Mouse (Mus musculus) midbrain, embryonic 15.5 days (tissue): Measurements from ENCODE around the gene Dctn2. TPM values are rescaled to one million over a fixed set of nuclear protein-coding genes. Genes with fewer than 3 reads are reported as not detected.

ENCODE experiments used
- ATAC-seq: fragments of 200-750 bp; cut with Nextera tagmentation; replicated peaks from 2 replicates; pipeline ENCODE4 v1.8.0; 2017; ENCODE audit warnings: moderate TSS enrichment
- H3K27ac ChIP-seq: fragments of 300-500 bp; sonication (generic); 2 replicates; pipeline ENCODE4 v1.5.1; 2015; ENCODE audit warnings: mild to moderate bottlenecking, inconsistent platforms
- H3K27me3 ChIP-seq: fragments of 300-500 bp; sonication (generic); replicated peaks from 2 replicates; pipeline ENCODE4 v1.6.1; 2015; ENCODE audit warnings: inconsistent platforms
- H3K36me3 ChIP-seq: fragments of 300-500 bp; sonication (generic); replicated peaks from 2 replicates; pipeline ENCODE4 v1.6.1; 2015; ENCODE audit warnings: inconsistent platforms
- H3K4me1 ChIP-seq: fragments of 300-500 bp; sonication (generic); 2 replicates; pipeline ENCODE4 v1.6.1; 2015; ENCODE audit warnings: inconsistent platforms
- H3K4me2 ChIP-seq: fragments of 300-500 bp; sonication (generic); 2 replicates; pipeline ENCODE4 v1.6.1; 2015; ENCODE audit warnings: inconsistent platforms, mild to moderate bottlenecking, moderate library complexity
- H3K4me3 ChIP-seq: fragments of 300-500 bp; sonication (generic); 2 replicates; pipeline ENCODE4 v1.5.1; 2015; ENCODE audit warnings: mild to moderate bottlenecking, inconsistent platforms
- H3K9ac ChIP-seq: fragments of 300-500 bp; sonication (generic); 2 replicates; pipeline ENCODE4 v1.6.1; 2015; ENCODE audit warnings: mild to moderate bottlenecking, inconsistent platforms
- H3K9me3 ChIP-seq: fragments of 300-500 bp; sonication (generic); 2 replicates; pipeline ENCODE4 v1.6.1; 2016; ENCODE audit warnings: inconsistent platforms
- WGBS: fragments of 180-500 bp; shearing (Covaris S2); methylation state at CpG from one replicate; pipeline ENCODE4 v1.1.7; 2015; ENCODE audit warnings: mixed read lengths; 5-methylcytosine and 5-hydroxymethylcytosine counted together
- polyA plus RNA-seq: library from polyadenylated mRNA; unstranded; fragments of >200 nt; fragmentation: Nextera tagmentation; extraction: Ambion mirVana; gene quantifications from 2 replicates; pipeline ENCODE4 v1.2.1, GENCODE M21; 2015

The Dctn2 gene
- polyA plus RNA-seq, 1 experiment from 2014 or later: 355 TPM

GRCm38 (mm10) chr10:127236541-127236940, 29.6 kb upstream of the Dctn2 start:
- Histone ChIP-seq H3K27ac (no peak overlapping the region), H3K9me3 (no peaks in the 10 kb centered on the region), H3K4me2 (no peak overlapping the region), H3K4me1 (no peaks in the 10 kb centered on the region), H3K36me3 (peaks cover 74% of the 10 kb centered on the region), H3K9ac (no peak overlapping the region), H3K4me3 (no peak overlapping the region), H3K27me3 (no peaks in the 10 kb centered on the region)
- WGBS: 45% methylated on average over 9 of the region's 9 CpGs
- no peak for ATAC-seq

GRCm38 (mm10) chr10:127238241-127238824, 27.8 kb upstream of the Dctn2 start:
- Histone ChIP-seq H3K9me3 (no peaks in the 10 kb centered on the region), H3K9ac (no peak overlapping the region), H3K4me1 (no peaks in the 10 kb centered on the region), H3K27ac (no peak overlapping the region), H3K36me3 (peaks cover 81% of the 10 kb centered on the region), H3K27me3 (no peaks in the 10 kb centered on the region), H3K4me3 (no peak overlapping the region), H3K4me2 (no peak overlapping the region)
- ATAC-seq: no peak
- WGBS: 72% methylated on average over 18 of the region's 18 CpGs

GRCm38 (mm10) chr10:127250810-127251209, 15.4 kb upstream of the Dctn2 start:
- Histone ChIP-seq H3K36me3 (peaks cover 23% of the 10 kb centered on the region), H3K4me3 (no peak overlapping the region), H3K4me2 (no peak overlapping the region), H3K27ac (no peak overlapping the region), H3K9me3 (no peaks in the 10 kb centered on the region), H3K9ac (no peak overlapping the region), H3K27me3 (no peaks in the 10 kb centered on the region), H3K4me1 (no peaks in the 10 kb centered on the region)
- 93% methylated on average over 5 of the region's 5 CpGs for WGBS
- no peak for ATAC-seq

- H3K4me2 ChIP-seq: peak overlapping the region; percentile 20; the same call in 1 of the 2 replicates
- no peaks in the 10 kb centered on the region for H3K36me3 ChIP-seq
- 21% methylated on average over 14 of the region's 14 CpGs for WGBS
- ATAC-seq: no peak
- no peaks in the 10 kb centered on the region for H3K9me3 ChIP-seq
- no peak overlapping the region for H3K9ac ChIP-seq
- peaks cover 43% of the 10 kb centered on the region for H3K4me1 ChIP-seq
- H3K27ac ChIP-seq: no peak overlapping the region
- H3K27me3 ChIP-seq: no peaks in the 10 kb centered on the region
- H3K4me3 ChIP-seq: no peak overlapping the region
Measured at GRCm38 (mm10) chr10:127255625-127256345, 10.4 kb upstream of the Dctn2 start.

GRCm38 (mm10) chr10:127257790-127258189, 8.4 kb upstream of the Dctn2 start:
- no peaks in the 10 kb centered on the region for H3K9me3 ChIP-seq
- H3K4me2 ChIP-seq: no peak overlapping the region
- peaks cover 55% of the 10 kb centered on the region for H3K4me1 ChIP-seq
- 86% methylated on average over 6 of the region's 6 CpGs for WGBS
- no peaks in the 10 kb centered on the region for H3K36me3 ChIP-seq
- no peak overlapping the region for H3K27ac ChIP-seq
- no peak for ATAC-seq
- no peak overlapping the region for H3K4me3 ChIP-seq
- no peaks in the 10 kb centered on the region for H3K27me3 ChIP-seq
- no peak overlapping the region for H3K9ac ChIP-seq

GRCm38 (mm10) chr10:127258489-127258888, 7.7 kb upstream of the Dctn2 start:
- Histone ChIP-seq H3K4me3 (no peak overlapping the region), H3K9ac (no peak overlapping the region)
- WGBS: 79% methylated on average over 8 of the region's 8 CpGs

GRCm38 (mm10) chr10:127261706-127262547, 4.2 kb upstream of the Dctn2 start:
- no peaks in the 10 kb centered on the region for H3K36me3 ChIP-seq
- no peak for ATAC-seq
- H3K27me3 ChIP-seq: no peaks in the 10 kb centered on the region
- peak overlapping the region; percentile 75 for H3K4me2 ChIP-seq
- H3K27ac ChIP-seq: peak overlapping the region; percentile 89
- H3K4me1 ChIP-seq: peaks cover 52% of the 10 kb centered on the region
- no peaks in the 10 kb centered on the region for H3K9me3 ChIP-seq
- H3K9ac ChIP-seq: peak overlapping the region; percentile 69
- peak overlapping the region; percentile 59 for H3K4me3 ChIP-seq
- WGBS: 57% methylated on average over 15 of the region's 15 CpGs

More at GRCm38 (mm10) chr10:127258489-127258888, 7.7 kb upstream of the Dctn2 start:
- H3K36me3 ChIP-seq: no peaks in the 10 kb centered on the region
- peak overlapping the region; percentile 75 for H3K4me2 ChIP-seq
- peaks cover 59% of the 10 kb centered on the region for H3K4me1 ChIP-seq
- no peaks in the 10 kb centered on the region for H3K9me3 ChIP-seq
- ATAC-seq: no peak
- H3K27ac ChIP-seq: no peak overlapping the region
- no peaks in the 10 kb centered on the region for H3K27me3 ChIP-seq

GRCm38 (mm10) chr10:127262548-127263398, 3.4 kb upstream of the Dctn2 start, which contains the start of gene Kif5a:
Gene Kif5a, minus strand, starts transcription at chr10:127263348.
- H3K27ac ChIP-seq: peak within 1 kb of the TSS; percentile 89
- 1% methylated on average over 53 of the region's 53 CpGs for WGBS
- ATAC-seq: peak; percentile 43
- peak within 1 kb of the TSS; percentile 75 for H3K4me2 ChIP-seq
- no peaks in the 10 kb centered on the region for H3K36me3 ChIP-seq
- no peaks in the 10 kb centered on the region for H3K27me3 ChIP-seq
- H3K4me3 ChIP-seq: peak within 1 kb of the TSS; percentile 59
- H3K9me3 ChIP-seq: no peaks in the 10 kb centered on the region
- peaks cover 57% of the 10 kb centered on the region for H3K4me1 ChIP-seq
- H3K9ac ChIP-seq: peak within 1 kb of the TSS; percentile 69

- Histone ChIP-seq H3K9me3 (no peaks in the 10 kb centered on the region), H3K4me2 (peak overlapping the region; percentile 75), H3K27ac (peak overlapping the region; percentile 89), H3K4me1 (peaks cover 57% of the 10 kb centered on the region), H3K36me3 (no peaks in the 10 kb centered on the region), H3K4me3 (peak overlapping the region; percentile 59), H3K27me3 (no peaks in the 10 kb centered on the region), H3K9ac (peak overlapping the region; percentile 69)
- ATAC-seq: no peak
- 42% methylated on average over 3 of the region's 3 CpGs for WGBS
Measured at GRCm38 (mm10) chr10:127263631-127264030, 2.5 kb upstream of the Dctn2 start.

- Histone ChIP-seq H3K4me3 (no peak overlapping the region), H3K27ac (no peak overlapping the region), H3K27me3 (no peaks in the 10 kb centered on the region), H3K4me1 (peaks cover 57% of the 10 kb centered on the region), H3K9ac (no peak overlapping the region), H3K4me2 (no peak overlapping the region), H3K9me3 (no peaks in the 10 kb centered on the region), H3K36me3 (no peaks in the 10 kb centered on the region; the same call in 1 of the 2 replicates)
- ATAC-seq: no peak
- 81% methylated on average over 8 of the region's 8 CpGs for WGBS
Measured at GRCm38 (mm10) chr10:127264336-127264735, 1.8 kb upstream of the Dctn2 start.

GRCm38 (mm10) chr10:127264971-127265370, 1.2 kb upstream of the Dctn2 start:
- H3K36me3 ChIP-seq: peaks cover 2% of the 10 kb centered on the region; the same call in 1 of the 2 replicates
- peaks cover 54% of the 10 kb centered on the region for H3K4me1 ChIP-seq
- no peaks in the 10 kb centered on the region for H3K27me3 ChIP-seq
- no peak for ATAC-seq
- no peak overlapping the region for H3K4me2 ChIP-seq
- no peak overlapping the region for H3K27ac ChIP-seq
- no peak overlapping the region for H3K9ac ChIP-seq
- H3K9me3 ChIP-seq: no peaks in the 10 kb centered on the region
- WGBS: 60% methylated on average over 4 of the region's 4 CpGs
- no peak overlapping the region for H3K4me3 ChIP-seq
